Mouse (Mus musculus) CH12.LX (cell line): ENCODE measurements around the gene Gm3646.

Source experiments
- CTCF ChIP-seq, 2 experiments: IDR thresholded peaks in 1 of 2; conservative IDR thresholded peaks in 1 of 2; 2 replicates each; pipeline ENCODE4 v1.5.1; 2011 to 2012; ENCODE audit warnings: low read depth in 2 of 2, low read length in 2 of 2, improper control_type of control experiment in 1 of 2, inconsistent platforms in 1 of 2, mild to moderate bottlenecking in 1 of 2, moderate library complexity in 1 of 2
- POLR2A ChIP-seq: IDR thresholded peaks from 2 replicates; pipeline ENCODE4 v1.6.1; 2011; ENCODE audit warnings: low read depth, mild to moderate bottlenecking, improper control_type of control experiment, low read length
- ZC3H11A ChIP-seq: IDR thresholded peaks from 2 replicates; pipeline ENCODE4 v1.6.1; 2012; ENCODE audit warnings: low read depth, mild to moderate bottlenecking, inconsistent platforms, low read length, improper control_type of control experiment
- ZNF384 ChIP-seq: IDR thresholded peaks from 2 replicates; pipeline ENCODE4 v1.6.1; 2012; ENCODE audit warnings: low read depth, low read length, improper control_type of control experiment, inconsistent platforms

GRCm38 (mm10) chr1:39754224-39754957 lies 50.7 kb downstream of the Gm3646 start:
- no peak for TF ChIP-seq CTCF (conservative IDR thresholded peaks at IDR 0.05 in 1 of 2, IDR thresholded peaks at IDR 0.05 in 1 of 2; ENCODE audit: low read depth in 2 of 2, low read length in 2 of 2)
- TF ChIP-seq ZNF384, result no peak
- TF ChIP-seq ZC3H11A, result no peak
- no peak for TF ChIP-seq POLR2A
